Mouse (Mus musculus): ENCODE data around the gene Mif4gd.

Mif4gd gene

DNA sequence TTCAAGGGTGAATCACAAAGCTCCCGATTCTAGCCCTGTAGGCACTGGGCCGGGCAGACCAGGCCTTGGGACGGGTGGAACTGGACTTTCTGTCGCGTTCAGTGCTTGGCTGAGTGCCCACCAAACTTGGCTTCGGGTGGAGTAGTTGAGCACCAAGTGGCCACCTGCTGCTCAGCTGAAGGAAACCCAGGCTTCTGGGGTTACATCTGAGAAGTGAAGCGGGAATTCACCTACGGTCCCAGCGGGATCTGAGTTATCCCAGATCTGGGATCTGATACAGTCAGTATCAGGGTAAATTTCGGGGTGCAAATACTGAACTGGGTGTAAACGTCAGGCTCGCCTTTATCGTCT lies 735 bp downstream of the Mif4gd start:
- peak; percentile 74 to 77 for DNase-seq

DNA sequence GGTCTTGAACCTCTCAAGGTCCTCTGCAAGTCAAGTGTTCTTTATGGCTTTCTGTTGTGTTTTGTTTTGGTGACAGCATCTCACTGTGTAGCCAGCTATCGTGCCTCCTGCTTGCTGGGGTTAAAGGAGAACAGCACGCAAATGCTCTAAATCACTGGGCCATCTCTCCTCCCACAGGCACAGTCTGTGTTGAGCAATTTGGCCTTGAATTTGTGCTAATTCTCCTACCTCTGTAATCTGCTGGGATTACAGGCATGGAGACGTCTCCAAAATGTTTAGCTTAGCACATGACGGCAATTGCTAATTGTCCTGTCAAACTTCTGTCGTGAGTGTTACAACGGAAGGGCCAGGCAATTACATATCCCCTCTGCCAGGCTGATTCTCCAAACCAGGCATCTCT lies 1.6 kb downstream of the Mif4gd start:
- DNase-seq, result no peak

DNA sequence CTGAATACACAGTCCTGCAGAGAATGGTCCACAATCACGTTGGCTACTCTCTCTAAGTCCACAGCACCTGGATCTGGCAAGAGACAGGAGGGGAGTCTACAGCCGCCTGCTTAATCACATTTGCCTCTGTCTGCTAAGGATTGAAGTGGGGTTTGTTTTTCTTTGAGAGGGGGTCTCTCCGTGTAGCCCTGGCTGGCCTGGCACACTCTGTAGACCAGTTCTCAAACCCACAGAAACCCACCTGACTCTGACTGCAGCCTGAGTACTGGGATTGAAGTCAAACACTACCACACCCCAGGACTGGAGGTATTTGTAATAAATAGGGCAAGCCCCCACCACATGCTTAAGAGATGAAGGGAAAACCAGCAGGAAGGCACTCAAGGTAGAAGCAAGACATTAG lies 3.2 kb downstream of the Mif4gd start:
- no peak for DNase-seq

DNA sequence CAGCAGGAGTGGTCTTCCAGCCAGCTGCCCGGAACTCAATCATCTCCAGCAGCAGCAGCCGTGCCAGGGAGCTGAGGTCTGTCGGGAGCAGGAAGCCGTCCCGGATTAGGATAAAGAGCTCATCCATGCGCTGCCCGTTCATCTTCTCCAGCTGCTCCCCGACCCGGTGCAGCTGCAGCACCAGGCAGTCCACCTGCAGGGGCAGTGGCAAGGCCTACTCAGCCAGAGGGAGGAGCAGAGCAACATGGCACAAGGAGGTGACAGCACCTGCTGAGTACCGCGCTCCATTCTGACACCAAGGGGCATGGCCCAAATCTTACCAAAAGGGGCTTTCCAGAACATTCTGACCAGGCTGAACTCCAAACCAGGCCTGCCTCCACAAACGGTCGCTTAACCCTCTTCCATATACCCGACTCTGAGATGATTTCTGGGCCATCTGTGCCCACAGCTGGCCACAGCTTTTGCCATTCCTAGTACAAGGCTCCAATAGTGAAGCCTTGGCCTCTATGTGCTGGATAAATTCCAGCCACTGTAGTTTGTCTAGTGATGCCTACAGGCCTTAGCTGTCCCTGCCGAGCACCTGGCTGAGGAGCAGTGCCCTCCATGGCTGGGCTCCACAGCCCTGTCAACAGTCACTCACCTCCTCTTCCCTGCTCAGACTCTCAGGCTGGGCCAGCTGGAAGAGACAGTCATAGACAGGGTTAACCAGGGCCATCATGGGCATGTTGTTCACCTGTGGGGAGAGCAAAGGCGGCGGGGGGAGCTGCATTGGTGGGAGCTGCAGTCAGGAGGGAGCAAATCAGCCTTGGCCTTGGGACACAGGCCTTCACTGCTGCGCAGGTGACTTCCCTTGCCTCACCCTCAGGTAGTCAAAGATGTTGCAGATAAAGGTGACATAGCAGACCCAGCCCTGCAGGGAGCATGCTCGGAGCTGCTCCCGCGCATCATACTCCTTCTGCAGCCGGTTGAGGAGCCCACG lies 4.1 kb downstream of the Mif4gd start:
- no peak for DNase-seq

DNA sequence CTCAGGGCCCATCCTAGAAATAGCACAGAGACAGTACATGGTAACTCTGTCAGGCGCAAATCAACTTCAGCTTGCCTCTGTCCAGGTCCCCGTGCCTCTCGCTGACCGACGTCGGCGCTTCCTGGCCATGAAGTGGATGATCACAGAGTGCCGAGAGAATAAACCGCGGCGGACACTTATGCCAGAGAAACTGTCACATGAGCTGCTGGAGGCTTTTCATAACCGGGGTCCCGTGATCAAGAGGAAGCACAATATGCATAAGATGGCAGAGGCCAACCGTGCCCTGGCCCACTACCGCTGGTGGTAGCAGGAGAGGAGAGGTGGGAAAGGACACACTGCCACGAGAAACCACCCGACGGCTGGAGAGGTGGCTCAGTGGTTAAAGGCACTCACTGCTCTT lies 6.0 kb downstream of the Mif4gd start:
- no peak for DNase-seq

DNA sequence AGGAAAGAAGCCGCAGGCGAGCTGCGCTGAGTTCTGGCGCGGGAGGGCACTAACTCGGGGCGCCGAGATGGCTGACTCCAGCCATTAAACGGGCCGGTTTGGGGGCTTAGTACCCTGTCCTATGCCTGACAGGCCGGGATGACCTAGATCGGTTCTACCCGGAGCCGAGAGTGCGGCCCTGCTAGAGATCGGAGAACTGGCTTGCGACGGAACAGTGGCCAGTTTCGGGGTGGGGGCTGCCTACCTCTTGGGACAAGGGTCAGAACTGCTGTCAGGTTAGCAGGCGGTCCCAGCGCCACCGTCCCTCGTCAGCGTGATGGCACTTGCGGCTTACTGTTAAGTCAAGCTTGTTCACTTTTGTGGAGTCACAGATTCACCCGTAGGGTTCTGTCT lies 8.5 kb downstream of the Mif4gd start:
- DNase-seq, result no peak

DNA sequence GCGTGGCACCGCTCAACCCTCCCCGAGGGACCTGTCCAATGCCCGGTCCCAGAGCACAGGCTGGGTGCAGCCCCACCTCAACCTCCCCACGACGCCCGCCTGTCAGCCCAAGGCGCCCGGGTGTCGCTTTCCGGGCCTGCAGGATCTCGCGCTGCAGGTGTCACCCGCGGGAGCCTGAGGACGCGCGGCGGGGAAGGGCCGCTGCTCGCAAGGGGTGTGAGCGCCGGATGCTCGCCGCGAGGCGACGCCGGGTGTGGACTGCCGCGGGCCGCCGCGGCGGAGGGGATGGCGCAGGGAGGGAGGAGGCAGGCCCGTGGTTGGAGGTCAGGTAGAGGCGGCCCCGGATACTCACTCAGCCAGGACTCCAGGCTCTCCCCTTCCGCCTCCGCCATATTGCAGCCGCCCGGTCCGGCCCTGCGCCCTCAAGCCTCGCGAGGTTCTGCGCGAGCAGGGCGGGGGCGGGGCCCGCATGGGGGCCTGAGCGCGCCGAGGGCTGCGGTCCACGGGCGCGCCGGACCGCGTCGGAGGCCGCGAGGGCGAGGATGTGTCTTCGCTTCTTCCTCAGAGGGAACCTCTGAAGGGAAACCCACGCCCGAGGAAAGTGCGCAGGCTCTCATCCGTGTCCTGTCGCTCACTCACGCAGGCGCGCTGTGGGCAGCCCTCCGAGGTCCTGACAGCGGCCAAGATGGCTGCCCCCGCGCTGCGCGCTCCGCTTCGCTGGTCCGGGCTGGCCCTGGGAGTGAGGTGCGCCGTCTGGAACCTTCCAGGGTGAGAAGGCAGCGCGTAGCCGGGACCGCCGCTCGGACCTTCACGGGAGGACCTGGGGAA lies 9.1 kb downstream of the Mif4gd start, which contains the start of the genes Mrps7 and Gga3:
Gene Mrps7, plus strand, starts transcription at position 450 of the 828 bp plus-strand sequence.
Gene Gga3, minus strand, starts transcription at position 576 of the 828 bp plus-strand sequence.
- peak; percentile 85 to 92 for DNase-seq

DNA sequence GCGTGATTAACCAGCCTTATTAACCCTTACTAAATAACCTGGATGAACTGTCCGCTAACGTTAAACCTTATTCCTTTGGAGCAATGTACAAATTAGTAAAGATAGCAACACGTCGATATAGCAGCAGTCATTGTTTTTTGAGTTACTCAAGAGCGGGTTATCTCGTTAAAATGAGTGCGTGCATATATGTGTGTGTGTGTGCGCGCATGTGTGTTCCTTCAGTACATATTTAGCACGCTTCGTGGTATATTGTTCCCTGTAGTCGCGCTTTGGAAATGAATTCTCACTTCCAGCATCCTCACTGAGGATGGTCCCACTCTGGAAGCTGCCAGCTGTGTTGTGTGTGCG lies 9.7 kb downstream of the Mif4gd start:
- DNase-seq, result no peak

DNA sequence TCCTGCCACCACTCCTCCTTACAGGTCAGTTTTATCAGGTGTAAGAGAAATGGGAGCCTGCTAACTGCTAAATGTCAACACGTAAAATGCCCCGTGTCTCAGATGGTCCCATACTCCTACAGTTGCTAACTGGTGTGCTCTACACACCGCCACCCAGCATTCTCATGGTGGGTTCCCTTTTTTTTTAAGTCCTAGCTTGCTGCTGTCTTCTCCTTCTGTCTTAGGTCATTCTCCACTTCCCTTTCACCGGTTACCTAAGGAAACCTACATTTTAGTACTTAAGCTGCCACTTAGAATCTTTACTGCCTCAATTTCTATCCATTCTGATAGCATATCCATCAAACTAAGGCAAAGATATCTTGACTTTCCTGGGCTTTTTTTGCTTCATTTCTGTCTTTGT lies 11.6 kb downstream of the Mif4gd start:
- no peak for DNase-seq

DNA sequence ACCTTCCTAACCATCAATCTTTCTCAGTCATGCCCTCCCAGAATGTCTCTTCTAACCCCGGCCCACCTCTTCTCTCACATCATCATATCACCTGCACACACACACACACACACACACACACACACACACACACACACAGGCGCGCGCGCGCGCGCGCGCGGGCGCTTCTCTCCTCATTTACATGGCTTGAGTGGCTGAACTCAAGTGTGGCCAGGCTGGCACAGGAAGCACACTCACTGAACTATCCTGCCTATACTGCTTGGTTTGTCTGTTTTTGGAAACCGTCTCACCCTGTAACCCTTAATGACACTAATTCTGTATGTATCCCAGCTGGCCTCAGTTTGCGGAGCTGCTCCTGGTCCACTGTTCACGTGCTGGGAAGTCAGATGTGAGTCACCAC lies 12.0 kb downstream of the Mif4gd start:
- DNase-seq, result no peak

DNA sequence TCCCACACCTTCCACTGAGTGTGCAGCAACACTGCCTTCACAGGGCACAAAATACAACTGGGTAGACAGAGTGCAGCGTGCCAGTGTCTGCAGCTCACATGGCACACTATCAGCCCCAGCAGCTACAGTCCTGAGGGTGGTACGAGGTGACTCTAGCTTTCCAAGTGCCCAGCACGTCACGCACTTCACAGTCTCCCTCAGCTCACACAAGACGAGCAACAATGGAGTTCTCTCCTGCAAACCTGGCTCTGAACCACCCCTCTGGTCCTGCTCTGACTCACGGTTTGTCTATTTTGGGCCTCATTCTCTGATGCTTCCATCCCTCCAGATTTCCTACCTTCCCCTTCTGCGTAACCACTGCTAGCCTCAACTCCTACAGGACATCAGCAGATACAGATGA lies 13.0 kb downstream of the Mif4gd start:
- no peak for DNase-seq

DNA sequence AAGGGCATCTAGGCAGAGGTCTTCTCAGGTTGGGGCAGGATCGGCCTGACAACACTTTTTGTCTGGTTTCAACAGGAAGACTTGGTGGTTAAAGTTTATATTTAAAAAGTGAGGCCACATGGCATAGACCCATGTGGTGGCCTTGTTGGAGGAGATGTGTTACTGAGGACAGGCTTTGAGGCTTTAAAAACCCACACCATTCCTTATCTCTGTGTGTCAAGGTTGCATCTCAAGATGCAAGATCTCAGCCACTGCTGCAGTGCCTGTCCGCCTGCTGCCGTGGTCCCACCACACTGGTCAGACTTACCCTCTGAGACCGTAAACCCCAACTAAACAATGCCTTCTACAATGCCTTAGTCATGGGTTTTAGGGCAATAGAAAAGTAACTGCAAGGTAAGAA lies 14.5 kb downstream of the Mif4gd start:
- no peak for DNase-seq

DNA sequence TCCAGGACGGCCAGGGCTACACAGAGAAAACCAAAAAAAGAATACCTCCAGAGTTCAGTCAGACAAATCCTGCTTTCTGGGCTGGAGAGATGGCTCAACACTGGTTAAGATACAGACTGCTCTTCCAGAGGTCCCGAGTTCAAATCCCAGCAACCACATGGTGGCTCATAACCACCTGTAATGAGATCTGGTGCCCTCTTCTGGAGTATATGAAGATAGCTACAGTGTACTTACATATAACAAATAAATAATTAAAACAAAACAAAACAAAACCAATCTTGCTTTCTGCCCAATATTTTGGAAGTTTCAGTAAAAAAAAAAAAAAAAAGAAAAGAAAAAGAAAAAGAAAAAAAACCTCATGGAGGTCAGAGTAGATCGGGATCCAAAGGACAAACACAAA lies 17.6 kb downstream of the Mif4gd start:
- DNase-seq, result no peak

DNA sequence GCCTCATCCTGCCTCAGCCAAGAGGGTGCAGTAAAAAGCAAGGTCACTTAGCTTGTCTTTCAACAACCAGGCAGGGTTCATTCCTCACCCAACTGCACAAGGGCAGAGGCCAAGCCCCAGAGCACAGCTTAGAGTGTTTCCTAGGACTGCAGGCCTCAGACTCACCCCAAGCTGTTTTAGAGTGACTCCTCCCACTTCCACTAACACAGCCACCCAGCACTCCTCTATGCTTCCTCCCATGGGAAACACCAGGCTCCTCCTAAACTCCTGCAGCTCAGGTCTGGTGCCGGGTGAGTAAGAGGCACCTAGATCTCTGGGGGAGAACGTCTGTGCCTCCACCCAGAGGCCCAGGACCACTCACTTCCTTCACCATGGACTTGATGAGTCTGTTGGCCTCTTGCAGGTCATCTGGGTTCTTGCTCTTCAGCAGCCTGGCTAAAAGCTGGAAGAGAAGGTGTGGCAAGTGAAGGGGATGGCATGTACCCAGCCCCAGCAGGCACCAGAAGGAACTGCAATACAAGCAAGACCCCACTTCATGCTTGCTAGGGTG lies 22.2 kb downstream of the Mif4gd start:
- no peak for DNase-seq

DNA sequence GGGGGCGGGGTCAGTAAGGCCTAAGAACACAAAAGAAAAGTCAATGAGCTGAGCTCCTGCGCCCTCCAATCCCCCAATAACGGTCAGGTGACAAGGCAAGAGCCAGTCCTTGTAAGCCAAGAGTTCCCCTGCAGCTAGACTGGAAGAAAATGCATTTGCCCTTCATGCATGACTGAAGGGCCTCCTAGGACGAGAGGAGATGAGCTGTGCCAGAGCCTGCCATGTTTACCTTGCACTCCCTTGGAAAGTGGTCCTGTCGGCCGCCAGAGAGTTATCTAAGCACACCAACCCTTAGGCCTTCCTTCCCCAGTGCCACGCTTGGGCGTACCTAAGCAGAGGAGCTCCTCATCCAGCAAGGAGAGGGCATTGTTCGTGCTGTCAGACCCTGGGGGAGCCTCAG lies 24.8 kb downstream of the Mif4gd start:
- no peak for DNase-seq

DNA sequence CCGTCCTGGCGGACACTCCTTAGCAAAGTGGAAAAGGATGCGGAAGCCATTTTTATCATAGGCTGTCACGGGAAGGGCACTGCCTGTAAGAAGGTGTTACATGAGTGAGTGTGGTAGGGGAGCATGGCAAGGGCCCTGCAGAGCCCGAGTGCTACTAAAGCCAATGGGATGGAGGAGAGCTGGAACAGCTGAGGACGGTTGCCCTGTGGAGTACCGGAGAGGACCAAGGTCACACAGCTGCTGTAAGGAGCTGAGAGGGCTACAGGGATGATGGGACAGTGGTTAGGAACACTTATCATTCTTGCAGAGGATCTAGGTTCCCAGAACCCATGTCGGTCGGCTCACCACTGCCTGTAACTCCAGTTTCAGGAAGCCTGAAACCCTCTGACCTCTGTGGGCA lies 26.4 kb downstream of the Mif4gd start:
- no peak for DNase-seq

DNA sequence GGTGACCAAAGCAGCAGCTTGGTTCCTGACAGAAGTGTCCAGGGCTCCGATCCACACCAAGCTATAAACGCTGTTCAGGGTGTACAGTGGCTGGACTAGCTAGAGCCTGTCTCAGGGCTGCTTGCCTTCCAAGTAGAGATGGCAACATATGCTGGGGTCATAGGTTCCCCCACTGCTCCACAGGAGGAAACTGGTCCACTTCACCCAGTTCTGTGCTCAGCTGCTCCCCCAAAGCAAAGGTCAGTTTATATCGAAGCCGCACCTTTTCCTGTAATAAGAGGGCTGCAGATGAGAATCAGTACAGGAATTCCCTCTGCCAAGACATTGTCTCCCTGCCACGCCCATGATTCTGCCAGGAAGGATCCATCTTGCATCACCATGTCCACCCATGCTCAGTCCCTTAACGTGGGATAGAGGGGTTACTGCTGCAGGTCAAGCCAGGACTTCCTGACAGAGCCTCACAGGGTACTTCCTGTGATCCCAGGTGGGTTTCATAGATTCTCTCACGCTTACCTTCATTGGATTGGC lies 27.1 kb downstream of the Mif4gd start:
- DNase-seq, result no peak

DNA sequence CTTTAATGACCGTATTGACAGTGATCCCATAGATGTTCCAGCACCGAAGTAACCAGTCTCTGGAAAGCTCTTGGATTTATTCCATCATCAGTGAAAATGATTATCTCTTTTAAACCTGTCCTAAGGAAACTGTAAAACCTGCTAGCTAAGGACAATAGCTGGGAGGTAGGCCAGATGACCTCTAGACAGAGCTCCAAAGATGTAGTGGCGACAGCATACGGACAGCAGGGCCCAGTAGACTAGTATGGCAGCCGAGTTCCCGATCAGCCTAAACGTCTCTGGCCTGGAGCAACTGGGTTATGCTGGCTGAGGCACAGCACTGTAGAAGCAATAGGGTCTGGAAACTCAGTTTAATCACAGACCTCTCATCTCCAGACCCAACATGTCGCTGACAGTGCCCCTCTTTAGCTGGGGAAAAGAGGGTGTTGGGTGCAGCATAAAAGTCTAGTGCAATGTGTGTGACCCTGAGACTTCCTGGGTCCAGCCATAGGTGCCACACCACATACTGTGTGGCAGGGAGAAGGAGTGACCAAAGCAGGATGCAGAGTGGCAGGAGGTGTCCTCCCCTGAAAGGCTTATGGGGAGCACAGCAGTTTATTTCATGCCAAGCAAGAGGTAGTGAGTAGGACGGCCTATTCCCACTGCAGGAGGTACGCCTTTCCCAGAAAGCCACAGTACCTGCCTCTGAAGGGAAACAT lies 28.2 kb downstream of the Mif4gd start:
- no peak for DNase-seq

DNA sequence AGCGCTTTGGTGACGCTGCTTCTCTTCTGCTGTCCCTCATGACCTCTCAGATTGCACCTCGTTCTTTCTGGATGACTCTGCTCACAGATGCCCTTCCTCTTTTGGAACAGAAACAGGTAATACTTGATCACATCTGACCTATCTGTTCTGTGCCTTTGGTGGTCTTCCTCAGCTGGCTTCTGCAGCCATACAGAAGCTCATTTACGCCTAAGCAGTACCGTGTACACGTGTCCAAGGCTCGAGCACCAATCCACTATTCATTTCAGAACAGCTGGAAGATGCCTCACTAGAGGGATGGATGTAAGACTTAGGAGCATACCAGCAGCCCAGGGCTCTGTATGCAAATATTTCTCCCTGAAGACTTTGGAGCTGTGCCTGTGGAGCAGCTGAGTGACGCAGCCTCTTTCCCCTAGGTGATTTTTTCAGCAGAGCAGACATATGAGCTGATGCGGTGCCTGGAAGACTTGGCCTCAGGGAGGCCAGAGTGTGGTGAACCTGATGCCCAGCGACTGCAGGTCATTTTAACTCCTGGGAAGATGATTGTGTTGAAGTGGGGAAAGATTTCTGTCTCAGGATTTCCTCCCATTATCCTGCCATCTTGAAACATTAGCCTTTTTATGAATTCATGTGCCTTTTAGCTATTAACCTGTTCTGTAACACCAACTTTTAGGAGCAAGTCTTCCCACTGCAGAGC lies 29.7 kb downstream of the Mif4gd start:
- DNase-seq, result no peak

DNA sequence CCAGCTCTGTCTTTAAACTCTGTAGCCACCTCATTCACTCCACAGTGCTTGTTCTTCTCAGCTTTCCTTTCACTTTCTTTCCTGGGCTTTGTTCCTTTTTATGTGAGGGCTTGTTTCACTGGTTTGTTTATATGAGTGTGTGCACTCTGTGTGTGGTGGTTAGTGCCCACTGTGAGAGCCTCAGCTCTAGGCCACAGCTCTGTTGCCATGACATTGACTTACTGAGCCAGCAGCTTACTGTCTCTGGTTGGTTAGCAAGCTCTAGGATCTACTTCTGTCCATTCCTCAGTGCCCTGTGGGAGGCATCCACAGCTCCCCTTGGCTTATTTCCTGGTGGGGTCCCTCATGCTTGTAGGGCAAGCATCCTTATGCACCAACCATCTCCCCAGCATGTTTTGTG lies 33.7 kb downstream of the Mif4gd start:
- DNase-seq, result no peak

DNA sequence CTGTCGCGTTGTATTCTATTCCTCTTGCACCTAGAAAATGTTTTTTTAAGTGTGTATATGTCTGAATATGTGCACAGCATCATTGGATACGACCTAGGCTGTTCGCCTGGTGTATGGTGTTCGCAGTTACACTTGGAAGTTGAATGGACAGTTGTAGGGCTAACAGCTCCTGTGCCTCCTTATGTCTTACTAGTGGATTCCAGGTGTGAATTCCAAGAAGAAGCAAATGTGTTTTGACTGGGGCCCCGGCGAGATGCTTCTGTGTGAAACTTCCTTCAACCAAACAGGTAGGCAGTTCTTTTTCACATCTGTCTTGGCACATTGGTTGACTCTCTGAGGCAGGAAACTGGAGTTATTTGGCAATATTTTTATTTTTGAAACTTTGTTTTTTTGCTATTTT lies 47.8 kb downstream of the Mif4gd start:
- no peak for DNase-seq
